Mouse (Mus musculus): Measurements from ENCODE around the gene Tgfb1. TPM values are rescaled to one million over a fixed set of nuclear protein-coding genes. Genes with fewer than 3 reads are reported as not detected.

Gene Tgfb1
- polyA plus RNA-seq, 1 experiment, result 75.5 TPM

GRCm38 (mm10) chr7:25679971-25680370 lies 6.8 kb upstream of the Tgfb1 start:
- Histone ChIP-seq H3K4me3 (replicated peaks; ENCODE audit: control insufficient read depth, low read depth, low read length) (peak overlapping the region; percentile 1), H3K27ac (ENCODE audit: control insufficient read depth, insufficient read depth, low read depth, low read length, poor library complexity) (peak overlapping the region; percentile 97), H3K4me1 (ENCODE audit: control insufficient read depth, insufficient read depth, low read length) (peaks cover 24% of the 10 kb centered on the region)
- WGBS, result 2% methylated on average over 6 of the region's 6 CpGs
- TF ChIP-seq CTCF (IDR thresholded peaks at IDR 0.05; ENCODE audit: control insufficient read depth, insufficient read depth, low read length) (peak; percentile 20; the same call in 1 of the 2 replicates), POLR2A (IDR thresholded peaks at IDR 0.05; ENCODE audit: borderline replicate concordance, control insufficient read depth, low read depth, low read length) (no peak)

- peak within 1 kb of the TSS; percentile 97 for H3K27ac ChIP-seq (ENCODE audit: control insufficient read depth, insufficient read depth, low read depth, low read length, poor library complexity)
- H3K4me1 ChIP-seq (ENCODE audit: control insufficient read depth, insufficient read depth, low read length), result peaks cover 24% of the 10 kb centered on the region
- peak within 1 kb of the TSS; percentile 87 for H3K4me3 ChIP-seq (replicated peaks; ENCODE audit: control insufficient read depth, low read depth, low read length)
- WGBS, result under 1% methylated on average over 46 of the region's 46 CpGs
- TF ChIP-seq CTCF (IDR thresholded peaks at IDR 0.05; ENCODE audit: control insufficient read depth, insufficient read depth, low read length), result no peak
- TF ChIP-seq POLR2A (IDR thresholded peaks at IDR 0.05; ENCODE audit: borderline replicate concordance, control insufficient read depth, low read depth, low read length), result peak; percentile 53; the same call in 1 of the 2 replicates
Observed at GRCm38 (mm10) chr7:25680514-25681258, 6.1 kb upstream of the Tgfb1 start, which contains the start of gene B9d2. Gene B9d2, plus strand, starts transcription at chr7:25680780.

DNA sequence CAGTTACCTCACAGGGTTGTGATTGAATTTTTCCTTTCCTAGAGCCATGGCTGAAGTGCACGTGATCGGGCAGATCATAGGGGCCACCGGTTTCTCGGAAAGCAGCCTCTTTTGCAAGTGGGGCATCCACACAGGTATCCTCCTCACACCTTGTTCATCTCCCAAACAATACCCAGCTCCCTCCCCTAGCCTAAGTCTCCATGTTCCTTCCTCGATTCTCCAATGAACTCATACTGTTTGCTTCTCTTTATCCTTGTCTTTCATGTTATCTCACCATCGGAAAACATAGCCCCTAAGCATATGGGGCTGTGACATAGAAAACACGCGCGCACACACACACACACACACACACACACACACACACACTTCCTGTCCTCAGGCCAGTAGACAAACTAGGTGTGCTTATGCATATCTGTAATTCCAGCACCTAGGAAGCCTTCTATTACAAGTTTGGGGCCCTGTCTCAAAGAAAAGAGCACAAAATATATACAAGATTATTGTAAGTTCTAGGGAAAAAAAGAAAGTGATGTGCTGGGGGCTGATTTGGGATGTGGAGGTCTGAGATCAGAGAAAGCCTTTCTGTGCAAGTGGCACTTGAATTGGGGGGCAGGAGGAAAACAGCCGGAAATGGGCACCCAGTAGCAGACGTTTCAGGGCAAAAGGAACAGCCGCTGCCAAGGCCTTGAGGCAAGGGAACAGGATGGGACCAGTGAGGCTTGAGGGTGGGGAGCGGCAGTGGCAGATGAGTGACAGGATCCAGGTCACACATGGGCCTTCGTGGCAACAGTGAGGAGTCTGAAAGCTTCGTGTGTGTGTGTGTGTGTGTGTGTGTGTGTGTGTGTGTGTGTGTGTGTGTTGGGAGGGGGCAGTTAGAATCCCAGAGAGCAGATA lies 5.2 kb upstream of the Tgfb1 start:
- TF ChIP-seq POLR2A (IDR thresholded peaks at IDR 0.05; ENCODE audit: borderline replicate concordance, control insufficient read depth, low read depth, low read length) (no peak), CTCF (IDR thresholded peaks at IDR 0.05; ENCODE audit: control insufficient read depth, insufficient read depth, low read length) (no peak)
- under 1% methylated on average over 15 of the region's 15 CpGs for WGBS

GRCm38 (mm10) chr7:25683474-25684180 lies 3.2 kb upstream of the Tgfb1 start:
- Histone ChIP-seq H3K4me1 (ENCODE audit: control insufficient read depth, insufficient read depth, low read length) (peaks cover 24% of the 10 kb centered on the region), H3K27ac (ENCODE audit: control insufficient read depth, insufficient read depth, low read depth, low read length, poor library complexity) (peak overlapping the region; percentile 89), H3K4me3 (replicated peaks; ENCODE audit: control insufficient read depth, low read depth, low read length) (no peak overlapping the region)
- no peak for TF ChIP-seq CTCF (IDR thresholded peaks at IDR 0.05; ENCODE audit: control insufficient read depth, insufficient read depth, low read length)
- peak; percentile 71; the same call in 1 of the 2 replicates for TF ChIP-seq POLR2A (IDR thresholded peaks at IDR 0.05; ENCODE audit: borderline replicate concordance, control insufficient read depth, low read depth, low read length)
- WGBS, result 4% methylated on average over 7 of the region's 7 CpGs

More for the DNA sequence above, 5.2 kb upstream of the Tgfb1 start:
- Histone ChIP-seq H3K4me1 (ENCODE audit: control insufficient read depth, insufficient read depth, low read length) (peaks cover 24% of the 10 kb centered on the region), H3K4me3 (replicated peaks; ENCODE audit: control insufficient read depth, low read depth, low read length) (peak overlapping the region; percentile 87), H3K27ac (ENCODE audit: control insufficient read depth, insufficient read depth, low read depth, low read length, poor library complexity) (peak overlapping the region; percentile 52)

GRCm38 (mm10) chr7:25684659-25685058 lies 2.1 kb upstream of the Tgfb1 start:
- H3K27ac ChIP-seq (ENCODE audit: control insufficient read depth, insufficient read depth, low read depth, low read length, poor library complexity), result peak overlapping the region; percentile 27
- TF ChIP-seq POLR2A (IDR thresholded peaks at IDR 0.05; ENCODE audit: borderline replicate concordance, control insufficient read depth, low read depth, low read length) (no peak), CTCF (IDR thresholded peaks at IDR 0.05; ENCODE audit: control insufficient read depth, insufficient read depth, low read length) (no peak)
- H3K4me3 ChIP-seq (replicated peaks; ENCODE audit: control insufficient read depth, low read depth, low read length), result no peak overlapping the region
- H3K4me1 ChIP-seq (ENCODE audit: control insufficient read depth, insufficient read depth, low read length), result peaks cover 22% of the 10 kb centered on the region
- 86% methylated on average over 6 of the region's 6 CpGs for WGBS

- 0 out of 2 replicates have a peak, but pooled peaks have one; percentile 35 for TF ChIP-seq POLR2A (IDR thresholded peaks at IDR 0.05; ENCODE audit: borderline replicate concordance, control insufficient read depth, low read depth, low read length)
- TF ChIP-seq CTCF (IDR thresholded peaks at IDR 0.05; ENCODE audit: control insufficient read depth, insufficient read depth, low read length), result no peak
- WGBS, result 59% methylated on average over 21 of the region's 21 CpGs
- peak overlapping the region; percentile 19 for H3K4me3 ChIP-seq (replicated peaks; ENCODE audit: control insufficient read depth, low read depth, low read length)
- H3K27ac ChIP-seq (ENCODE audit: control insufficient read depth, insufficient read depth, low read depth, low read length, poor library complexity), result peak overlapping the region; percentile 49
- peaks cover 22% of the 10 kb centered on the region for H3K4me1 ChIP-seq (ENCODE audit: control insufficient read depth, insufficient read depth, low read length)
Observed at GRCm38 (mm10) chr7:25685926-25686470, 804 bp upstream of the Tgfb1 start.

DNA sequence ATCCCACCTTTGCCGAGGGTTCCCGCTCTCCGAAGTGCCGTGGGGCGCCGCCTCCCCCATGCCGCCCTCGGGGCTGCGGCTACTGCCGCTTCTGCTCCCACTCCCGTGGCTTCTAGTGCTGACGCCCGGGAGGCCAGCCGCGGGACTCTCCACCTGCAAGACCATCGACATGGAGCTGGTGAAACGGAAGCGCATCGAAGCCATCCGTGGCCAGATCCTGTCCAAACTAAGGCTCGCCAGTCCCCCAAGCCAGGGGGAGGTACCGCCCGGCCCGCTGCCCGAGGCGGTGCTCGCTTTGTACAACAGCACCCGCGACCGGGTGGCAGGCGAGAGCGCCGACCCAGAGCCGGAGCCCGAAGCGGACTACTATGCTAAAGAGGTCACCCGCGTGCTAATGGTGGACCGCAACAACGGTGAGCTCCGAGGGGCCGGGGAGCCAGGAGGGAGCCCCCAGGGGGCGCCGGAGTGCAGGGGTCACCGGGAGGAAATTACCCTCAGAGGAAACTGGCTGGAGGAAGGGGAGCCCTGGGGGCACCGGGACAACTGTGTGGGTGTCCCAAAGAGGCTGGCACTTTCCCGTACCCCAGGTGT lies 1.1 kb downstream of the Tgfb1 start:
- peak; percentile 5; the same call in 1 of the 2 replicates for TF ChIP-seq POLR2A (IDR thresholded peaks at IDR 0.05; ENCODE audit: borderline replicate concordance, control insufficient read depth, low read depth, low read length)
- TF ChIP-seq CTCF (IDR thresholded peaks at IDR 0.05; ENCODE audit: control insufficient read depth, insufficient read depth, low read length), result peak; percentile 24; the same call in 1 of the 2 replicates
- Histone ChIP-seq H3K27ac (ENCODE audit: control insufficient read depth, insufficient read depth, low read depth, low read length, poor library complexity) (peak overlapping the region; percentile 95), H3K4me1 (ENCODE audit: control insufficient read depth, insufficient read depth, low read length) (peaks cover 12% of the 10 kb centered on the region), H3K4me3 (replicated peaks; ENCODE audit: control insufficient read depth, low read depth, low read length) (peak overlapping the region; percentile 96)
- under 1% methylated on average over 47 of the region's 47 CpGs for WGBS
